Mouse (Mus musculus) liver, postnatal 0 days (tissue): ENCODE measurements at regions not wholly inside any gene's neighbourhood (a gene's known extent, or its start where the extent isn't known, plus 50 kb on each side); places are given as distances from the start of the nearest gene placed in this dataset.
"Not testable (repeated sequence)": the region's sequence is repeated elsewhere in the genome, so short reads cannot be mapped to it uniquely, and the experiment has no call there.

ENCODE experiments used
- CTCF ChIP-seq: sonication (generic); IDR thresholded peaks from 2 replicates; pipeline ENCODE4 v1.5.1; 2016; ENCODE audit warnings: antibody characterized with exemption, low read depth
- EP300 ChIP-seq: IDR thresholded peaks from 2 replicates; pipeline ENCODE4 v1.6.1; 2016; ENCODE audit warnings: antibody characterized with exemption, low read depth, mild to moderate bottlenecking

GRCm38 (mm10) chr5:3278956-3279355 lies 62.3 kb upstream of the Cdk6 start:
- not testable (repeated sequence) for TF ChIP-seq CTCF, EP300
